Mouse (Mus musculus): ENCODE results near the gene Dlec1. TPM values are rescaled to one million over a fixed set of nuclear protein-coding genes. Genes with fewer than 3 reads are reported as not detected.
A peak's percentile ranks its signal among the peaks of the same experiment; 100 is the strongest.

Dlec1 gene
- total and polyA plus RNA-seq, 2 experiments from 2014 or later = 1.1 to 1.4 TPM

DNA sequence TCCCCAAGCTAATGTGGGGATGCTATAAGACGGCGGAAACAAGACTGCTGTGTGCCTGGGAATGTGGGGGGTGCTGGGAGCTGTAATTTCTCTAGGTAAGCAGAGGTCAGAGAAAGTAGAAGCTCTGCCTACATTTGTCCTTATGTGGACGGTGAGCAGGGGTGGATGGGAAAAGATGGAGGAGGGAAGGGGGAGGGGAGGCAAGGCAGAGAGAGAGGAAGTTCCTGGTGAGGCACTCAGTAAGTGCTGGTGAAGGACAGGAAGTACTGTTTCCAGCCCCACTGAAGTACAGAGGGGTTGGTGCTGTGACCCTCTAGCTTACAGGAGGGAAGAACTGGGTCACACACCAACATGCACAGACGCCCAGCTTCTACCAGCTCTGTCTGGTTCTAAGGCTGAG, 38.0 kb upstream of the Dlec1 start:
- Histone ChIP-seq H3K4me1 (ENCODE audit: insufficient read depth, low read length) (no peaks in the 10 kb centered on the region), H3K9me3 (ENCODE audit: low read length) (no peaks in the 10 kb centered on the region), H3K27me3 (ENCODE audit: insufficient read depth, low read length) (no peaks in the 10 kb centered on the region), H3K9ac (replicated peaks; ENCODE audit: low read length) (no peak overlapping the region), H3K27ac (no peak overlapping the region), H3K4me2 (ENCODE audit: low read depth, low read length) (no peak overlapping the region), H3K4me3 (ENCODE audit: low read length) (no peak overlapping the region), H3K36me3 (ENCODE audit: insufficient read depth, low read length) (no peaks in the 10 kb centered on the region)
- no peak for DNase-seq (ENCODE audit: low spot score)
- no peak for TF ChIP-seq CTCF (IDR thresholded peaks at IDR 0.05; ENCODE audit: low read depth)
- 72% methylated on average over 4 of the region's 4 CpGs for WGBS
- no peak for ATAC-seq

DNA sequence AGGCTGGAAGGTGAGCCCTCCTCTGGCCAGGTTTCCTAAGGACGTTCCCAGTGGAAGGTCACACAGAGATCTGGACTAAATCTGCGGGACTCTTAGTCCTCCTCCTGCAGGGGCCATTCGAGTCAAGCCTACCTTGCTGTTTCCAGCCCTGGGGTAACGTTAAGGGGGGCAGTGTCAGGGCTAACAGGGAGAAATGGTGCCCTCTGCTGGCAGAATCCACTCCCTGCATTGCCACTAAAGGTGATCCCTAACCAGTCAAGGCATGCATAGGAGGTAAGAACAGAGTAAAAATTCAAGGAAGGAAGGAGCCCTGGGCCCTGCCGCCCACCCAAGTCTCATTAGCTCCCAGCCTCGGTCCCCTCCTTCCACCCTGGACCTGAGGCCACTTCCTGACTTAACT, 34.7 kb upstream of the Dlec1 start:
- Histone ChIP-seq H3K27me3 (ENCODE audit: insufficient read depth, low read length) (no peaks in the 10 kb centered on the region), H3K36me3 (ENCODE audit: insufficient read depth, low read length) (peaks cover 11% of the 10 kb centered on the region; the same call in 1 of the 2 replicates), H3K4me1 (ENCODE audit: insufficient read depth, low read length) (no peaks in the 10 kb centered on the region), H3K9me3 (ENCODE audit: low read length) (no peaks in the 10 kb centered on the region), H3K4me3 (ENCODE audit: low read length) (no peak overlapping the region), H3K9ac (replicated peaks; ENCODE audit: low read length) (no peak overlapping the region), H3K27ac (no peak overlapping the region), H3K4me2 (ENCODE audit: low read depth, low read length) (no peak overlapping the region)
- ATAC-seq = 0 out of 2 replicates have a peak, but pooled peaks have one; percentile 53
- DNase-seq (ENCODE audit: low spot score) = peak; percentile 87
- TF ChIP-seq CTCF (IDR thresholded peaks at IDR 0.05; ENCODE audit: low read depth) = peak; percentile 97
- WGBS = 4% methylated on average over 6 of the region's 6 CpGs

DNA sequence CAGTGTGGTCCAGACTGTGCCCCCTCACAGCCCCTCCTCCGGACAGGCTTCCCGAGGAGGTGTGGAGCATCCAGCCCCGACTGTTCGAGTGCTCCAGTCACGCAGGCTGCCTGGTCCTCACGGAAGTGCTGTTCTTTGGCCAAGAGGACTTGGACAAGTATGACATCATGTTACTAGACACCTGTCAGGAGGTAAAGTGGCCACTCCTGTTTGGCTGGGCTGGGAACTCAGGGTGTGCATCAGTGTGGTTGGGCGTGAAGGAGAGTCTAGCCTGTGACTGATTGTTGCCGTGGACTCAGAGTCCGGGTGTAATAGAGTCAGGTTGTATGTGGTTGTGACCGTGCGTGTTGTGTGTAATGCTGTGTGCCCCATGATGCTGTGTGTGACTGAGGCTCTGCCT, 34.0 kb upstream of the Dlec1 start:
- no peak overlapping the region for H3K4me3 ChIP-seq (ENCODE audit: low read length)
- H3K27me3 ChIP-seq (ENCODE audit: insufficient read depth, low read length) = no peaks in the 10 kb centered on the region
- DNase-seq (ENCODE audit: low spot score) = no peak
- peaks cover 11% of the 10 kb centered on the region; the same call in 1 of the 2 replicates for H3K36me3 ChIP-seq (ENCODE audit: insufficient read depth, low read length)
- no peak for TF ChIP-seq CTCF (IDR thresholded peaks at IDR 0.05; ENCODE audit: low read depth)
- no peak overlapping the region for H3K4me2 ChIP-seq (ENCODE audit: low read depth, low read length)
- ATAC-seq = peak; percentile 34; the same call in 1 of the 2 replicates
- no peaks in the 10 kb centered on the region for H3K9me3 ChIP-seq (ENCODE audit: low read length)
- H3K27ac ChIP-seq = no peak overlapping the region
- no peaks in the 10 kb centered on the region for H3K4me1 ChIP-seq (ENCODE audit: insufficient read depth, low read length)
- 87% methylated on average over 11 of the region's 11 CpGs for WGBS
- no peak overlapping the region for H3K9ac ChIP-seq (replicated peaks; ENCODE audit: low read length)

DNA sequence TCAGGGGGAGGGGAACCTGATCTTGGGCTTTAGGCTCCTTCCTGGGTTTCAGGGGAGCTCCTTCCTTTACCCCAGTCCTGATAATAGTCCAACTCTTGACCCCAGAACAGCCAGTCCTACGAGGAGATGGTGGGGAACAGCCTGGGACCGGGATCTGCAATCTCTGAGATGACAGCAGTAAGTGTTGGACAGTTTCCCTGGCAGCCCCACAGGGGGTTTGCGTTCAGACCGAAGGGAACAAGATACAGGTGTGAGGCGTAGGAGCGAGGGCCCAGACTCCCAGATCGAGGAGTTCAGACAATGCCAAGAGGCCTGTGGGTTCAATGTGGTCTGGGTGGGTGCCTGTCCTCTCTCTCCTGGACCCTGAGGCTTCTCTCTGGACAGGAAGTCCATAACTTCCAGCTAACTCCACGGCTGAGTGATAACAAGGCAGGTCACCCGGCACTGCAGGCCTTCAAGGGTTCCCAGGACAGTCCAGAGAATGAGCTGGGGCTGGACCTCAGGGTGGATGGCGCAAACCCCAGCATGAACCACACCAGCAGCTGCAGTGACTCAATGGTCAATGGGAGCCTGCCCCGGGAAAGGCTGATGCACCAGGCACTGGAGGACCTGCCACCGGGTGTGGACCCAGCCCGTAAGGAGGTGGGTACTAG, 32.0 kb upstream of the Dlec1 start:
- H3K27ac ChIP-seq = no peak overlapping the region
- H3K27me3 ChIP-seq (ENCODE audit: insufficient read depth, low read length) = no peaks in the 10 kb centered on the region
- H3K4me2 ChIP-seq (ENCODE audit: low read depth, low read length) = no peak overlapping the region
- DNase-seq (ENCODE audit: low spot score) = no peak
- H3K9ac ChIP-seq (replicated peaks; ENCODE audit: low read length) = no peak overlapping the region
- no peak overlapping the region for H3K4me3 ChIP-seq (ENCODE audit: low read length)
- TF ChIP-seq CTCF (IDR thresholded peaks at IDR 0.05; ENCODE audit: low read depth) = no peak
- no peaks in the 10 kb centered on the region for H3K9me3 ChIP-seq (ENCODE audit: low read length)
- WGBS = 80% methylated on average over 13 of the region's 13 CpGs
- no peak for ATAC-seq
- peaks cover 19% of the 10 kb centered on the region; the same call in 1 of the 2 replicates for H3K36me3 ChIP-seq (ENCODE audit: insufficient read depth, low read length)
- H3K4me1 ChIP-seq (ENCODE audit: insufficient read depth, low read length) = no peaks in the 10 kb centered on the region

DNA sequence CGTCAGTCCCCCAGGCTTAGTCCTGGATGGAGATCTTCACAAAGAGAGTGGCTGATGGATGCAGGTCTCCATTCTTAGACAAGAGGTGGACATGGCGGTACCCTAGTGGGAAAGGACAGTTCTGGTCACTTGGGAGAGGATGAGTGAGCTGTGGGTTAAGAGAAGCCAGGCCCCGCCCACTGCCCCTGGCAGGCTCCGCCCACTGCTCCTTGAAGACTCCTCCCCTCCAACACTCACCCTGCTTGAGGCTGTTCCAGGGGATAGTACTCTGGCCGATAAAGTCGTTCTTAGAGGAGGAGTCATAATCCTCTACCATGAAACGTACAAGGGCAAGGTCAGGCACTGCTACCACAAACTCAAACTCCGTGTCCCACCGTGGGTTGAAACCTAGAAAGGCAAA, 30.5 kb upstream of the Dlec1 start:
- 88% methylated on average over 9 of the region's 9 CpGs for WGBS
- no peak for ATAC-seq
- no peak overlapping the region for H3K4me2 ChIP-seq (ENCODE audit: low read depth, low read length)
- no peaks in the 10 kb centered on the region for H3K27me3 ChIP-seq (ENCODE audit: insufficient read depth, low read length)
- no peak for TF ChIP-seq CTCF (IDR thresholded peaks at IDR 0.05; ENCODE audit: low read depth)
- no peak overlapping the region for H3K27ac ChIP-seq
- H3K9me3 ChIP-seq (ENCODE audit: low read length) = no peaks in the 10 kb centered on the region
- H3K36me3 ChIP-seq (ENCODE audit: insufficient read depth, low read length) = peaks cover 23% of the 10 kb centered on the region; the same call in 1 of the 2 replicates
- DNase-seq (ENCODE audit: low spot score) = no peak
- no peak overlapping the region for H3K9ac ChIP-seq (replicated peaks; ENCODE audit: low read length)
- H3K4me1 ChIP-seq (ENCODE audit: insufficient read depth, low read length) = no peaks in the 10 kb centered on the region
- H3K4me3 ChIP-seq (ENCODE audit: low read length) = no peak overlapping the region

DNA sequence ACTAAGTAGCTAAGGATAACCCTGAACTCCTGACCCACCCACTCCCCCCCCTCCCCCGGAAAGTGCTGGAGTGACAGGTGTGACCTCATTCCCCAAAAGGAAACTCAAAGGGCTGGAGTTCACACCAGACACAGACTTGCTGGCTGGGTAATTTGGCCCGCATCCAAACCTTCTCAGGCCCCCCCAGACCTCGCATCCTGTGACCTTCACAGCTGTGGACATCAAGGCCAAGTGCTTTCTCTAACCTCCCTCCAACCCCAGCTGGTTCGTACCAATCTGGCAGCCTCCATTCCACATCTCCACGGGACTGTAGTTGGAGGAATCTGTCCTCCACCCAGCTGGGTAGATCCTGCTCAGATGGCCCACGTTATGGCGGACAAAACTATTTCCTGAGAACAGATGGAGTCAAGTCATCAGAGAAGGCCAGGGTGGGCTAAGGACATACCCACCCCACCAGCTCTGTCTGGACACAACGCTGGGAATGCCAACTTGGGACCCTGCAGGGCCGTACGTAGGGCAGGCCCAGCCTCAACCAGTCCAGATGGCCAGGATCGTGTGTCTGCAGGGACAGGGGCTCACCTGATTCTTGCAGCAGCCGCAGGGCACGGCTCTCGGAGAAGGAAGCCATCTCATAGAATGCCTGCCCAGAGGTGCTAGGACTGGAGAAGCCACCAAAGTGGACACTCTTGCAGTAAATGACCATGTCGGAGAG, 28.9 kb upstream of the Dlec1 start:
- DNase-seq (ENCODE audit: low spot score) (peak; percentile 34), ATAC-seq (peak; percentile 54)
- Histone ChIP-seq H3K9ac (replicated peaks; ENCODE audit: low read length) (no peak overlapping the region), H3K4me2 (ENCODE audit: low read depth, low read length) (no peak overlapping the region), H3K27ac (no peak overlapping the region), H3K4me3 (ENCODE audit: low read length) (no peak overlapping the region), H3K9me3 (ENCODE audit: low read length) (no peaks in the 10 kb centered on the region), H3K36me3 (ENCODE audit: insufficient read depth, low read length) (peaks cover 27% of the 10 kb centered on the region; the same call in 1 of the 2 replicates), H3K4me1 (ENCODE audit: insufficient read depth, low read length) (no peaks in the 10 kb centered on the region), H3K27me3 (ENCODE audit: insufficient read depth, low read length) (no peaks in the 10 kb centered on the region)
- TF ChIP-seq CTCF (IDR thresholded peaks at IDR 0.05; ENCODE audit: low read depth) = no peak
- WGBS = 65% methylated on average over 15 of the region's 15 CpGs

DNA sequence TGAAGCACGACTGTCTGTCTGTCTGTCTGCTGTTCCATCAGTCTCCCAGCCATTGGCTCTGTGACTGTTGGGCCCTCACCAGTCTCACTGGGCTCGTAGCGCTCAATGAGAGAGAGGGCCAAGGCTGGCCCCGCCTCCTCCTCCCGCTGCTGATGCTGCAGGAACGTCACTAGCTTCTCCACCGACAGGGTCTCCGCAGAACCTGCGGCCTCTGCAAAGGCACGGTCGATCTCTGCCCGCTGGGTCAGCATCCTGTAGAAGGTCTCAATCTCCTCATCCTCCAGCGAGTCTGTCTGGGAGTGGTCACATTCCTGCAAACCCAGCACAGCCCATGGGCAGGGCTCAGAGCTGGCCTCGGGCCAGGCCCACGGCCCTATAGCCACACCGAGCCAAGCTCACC, 26.6 kb upstream of the Dlec1 start:
- no peak overlapping the region for H3K4me2 ChIP-seq (ENCODE audit: low read depth, low read length)
- no peak overlapping the region for H3K27ac ChIP-seq
- no peaks in the 10 kb centered on the region for H3K27me3 ChIP-seq (ENCODE audit: insufficient read depth, low read length)
- no peaks in the 10 kb centered on the region for H3K4me1 ChIP-seq (ENCODE audit: insufficient read depth, low read length)
- 69% methylated on average over 16 of the region's 16 CpGs for WGBS
- no peak for ATAC-seq
- no peaks in the 10 kb centered on the region for H3K9me3 ChIP-seq (ENCODE audit: low read length)
- no peak for TF ChIP-seq CTCF (IDR thresholded peaks at IDR 0.05; ENCODE audit: low read depth)
- H3K36me3 ChIP-seq (ENCODE audit: insufficient read depth, low read length) = peaks cover 27% of the 10 kb centered on the region; the same call in 1 of the 2 replicates
- H3K9ac ChIP-seq (replicated peaks; ENCODE audit: low read length) = no peak overlapping the region
- DNase-seq (ENCODE audit: low spot score) = no peak
- H3K4me3 ChIP-seq (ENCODE audit: low read length) = no peak overlapping the region
